Comparison of ENCODE assay signal across 19 mouse cellular contexts in genomic region chr11:77830875-77831274, GRCm38 (mm10). TPM values are rescaled to one million over a fixed set of nuclear protein-coding genes. Genes with fewer than 3 reads are reported as not detected.
DNase-seq lines count a peak whose midpoint lies in the region; ATAC-seq lines count a peak whose summit lies in the region.
"Had no signal": no experiment of that assay in that cellular context is flagged by ENCODE, and none has a peak within 500 bp of the region (broad histone marks: within the 10 kb centered on the region; RNA-seq: fewer than 3 reads in every experiment).

No protein-coding gene starts in this region.

- ATAC-seq in kidney, embryonic 16.5 days (ENCODE audit: low FRiP score, low TSS enrichment), result no peak
- no peak for ATAC-seq in neural tube, embryonic 12.5 days (ENCODE audit: low FRiP score, low read depth)
- no peak for ATAC-seq in hindbrain, embryonic 13.5 days (ENCODE audit: low FRiP score)
- ATAC-seq: intestine, embryonic 16.5 days had no signal

- H3K9me3 ChIP-seq in kidney, embryonic 16.5 days (ENCODE audit: low read length), result no peaks in the 10 kb centered on the region
- no peaks in the 10 kb centered on the region for H3K9me3 ChIP-seq in neural tube, embryonic 12.5 days
- 0 out of 2 replicates have a peak, but pooled peaks cover 3% of the 10 kb centered on the region for H3K9me3 ChIP-seq in hindbrain, embryonic 13.5 days
- H3K9me3 ChIP-seq: embryonic facial prominence, embryonic 15.5 days; G1E had no signal

- no peak overlapping the region for H3K9ac ChIP-seq in kidney, embryonic 16.5 days (replicated peaks; ENCODE audit: low read length)
- 0 out of 2 replicates have a peak overlapping the region, but pooled peaks have one; percentile 38 for H3K9ac ChIP-seq in neural tube, embryonic 12.5 days
- peak overlapping the region; percentile 49; the same call in 1 of the 2 replicates for H3K9ac ChIP-seq in hindbrain, embryonic 13.5 days
- H3K9ac ChIP-seq: embryonic facial prominence, embryonic 15.5 days; limb, embryonic 12.5 days; lung, embryonic 14.5 days had no signal

- H3K27me3 ChIP-seq in kidney, embryonic 16.5 days (ENCODE audit: insufficient read depth, low read length), result no peaks in the 10 kb centered on the region
- H3K27me3 ChIP-seq in neural tube, embryonic 12.5 days (replicated peaks), result peaks cover 34% of the 10 kb centered on the region
- peaks cover 20% of the 10 kb centered on the region for H3K27me3 ChIP-seq in hindbrain, embryonic 13.5 days
- H3K27me3 ChIP-seq: embryonic facial prominence, embryonic 15.5 days had no signal

- H3K27ac ChIP-seq in kidney, embryonic 16.5 days (ENCODE audit: low read length), result no peak overlapping the region
- no peak overlapping the region for H3K27ac ChIP-seq in neural tube, embryonic 12.5 days
- peak overlapping the region; percentile 69 for H3K27ac ChIP-seq in hindbrain, embryonic 13.5 days
- H3K27ac ChIP-seq: embryonic facial prominence, embryonic 15.5 days; layer of hippocampus, adult 2 months; left cerebral cortex, adult 2 months; limb, embryonic 12.5 days had no signal

- peaks cover 29% of the 10 kb centered on the region for H3K36me3 ChIP-seq in kidney, embryonic 16.5 days (ENCODE audit: insufficient read depth, low read length)
- peaks cover 52% of the 10 kb centered on the region for H3K36me3 ChIP-seq in neural tube, embryonic 12.5 days
- peaks cover 73% of the 10 kb centered on the region for H3K36me3 ChIP-seq in hindbrain, embryonic 13.5 days

- peak; percentile 24 to 78 for DNase-seq in kidney, postnatal 25 days
- no peak for DNase-seq in neural tube, embryonic 10.5 days (ENCODE audit: extremely low spot score, low spot score)
- DNase-seq in spleen, postnatal 10 days (ENCODE audit: low spot score in 2 of 2), result no peak
- DNase-seq in right cerebral cortex, postnatal 14 days, result no peak
- DNase-seq: adrenal gland, postnatal 10 days; cerebellum, adult 8-10 months; lung, embryonic 14.5 days; thymus, adult 2 months had no signal

- H3K4me3 ChIP-seq in kidney, embryonic 16.5 days (ENCODE audit: low read length), result no peak overlapping the region
- H3K4me3 ChIP-seq in neural tube, embryonic 12.5 days, result no peak overlapping the region
- no peak overlapping the region for H3K4me3 ChIP-seq in hindbrain, embryonic 13.5 days
- H3K4me3 ChIP-seq: embryonic facial prominence, embryonic 15.5 days; layer of hippocampus, adult 2 months; left cerebral cortex, adult 2 months; limb, embryonic 12.5 days had no signal

- no peaks in the 10 kb centered on the region for H3K4me1 ChIP-seq in kidney, embryonic 16.5 days (ENCODE audit: insufficient read depth, low read length)
- peaks cover 24% of the 10 kb centered on the region for H3K4me1 ChIP-seq in neural tube, embryonic 12.5 days
- peaks cover 49% of the 10 kb centered on the region for H3K4me1 ChIP-seq in hindbrain, embryonic 13.5 days (replicated peaks)

- 67% methylated on average over 7 of the region's 7 CpGs for WGBS in kidney, embryonic 16.5 days
- WGBS in neural tube, embryonic 12.5 days, result 55% methylated on average over 7 of the region's 7 CpGs
- WGBS in hindbrain, embryonic 13.5 days, result 27% methylated on average over 7 of the region's 7 CpGs

- H3K4me2 ChIP-seq in kidney, embryonic 16.5 days (replicated peaks; ENCODE audit: low read depth, low read length), result no peak overlapping the region
- H3K4me2 ChIP-seq in neural tube, embryonic 12.5 days (replicated peaks), result no peak overlapping the region
- no peak overlapping the region for H3K4me2 ChIP-seq in hindbrain, embryonic 13.5 days
- H3K4me2 ChIP-seq: embryonic facial prominence, embryonic 15.5 days; heart, embryonic 11.5 days; limb, embryonic 12.5 days; lung, embryonic 14.5 days had no signal

RNA-seq across cellular contexts. Expression of gene Gm10277, which starts 43.3 kb away (rescaled TPM):
- polyA plus RNA-seq in kidney, embryonic 16.5 days (2015; fragmentation: Nextera tagmentation; extraction: Ambion mirVana), result 1.5 and 1.6 TPM in 2 replicates
- polyA plus RNA-seq in neural tube, embryonic 12.5 days (2016; fragmentation: Nextera tagmentation; extraction: Ambion mirVana), result 2.4 and 2.7 TPM in 2 replicates
- 2.0 and 2.7 TPM in 2 replicates for polyA plus RNA-seq in hindbrain, embryonic 13.5 days (2015; fragmentation: Nextera tagmentation; extraction: Ambion mirVana)
- polyA plus RNA-seq: frontal cortex, adult 2 months; G1E; thymus, adult 2 months had no signal

Comparison
In these comparisons a context has a peak if more than half of its experiments do, and no peak if none do; other contexts are left out.
1. DNase-seq: peak in kidney, postnatal 25 days (2 of 2); none in neural tube, embryonic 10.5 days (single experiment), spleen, postnatal 10 days (0 of 2) and right cerebral cortex, postnatal 14 days (single experiment).